Mouse (Mus musculus) left cerebral cortex, adult 2 months (tissue): ENCODE measurements around the gene S100a6. TPM values are rescaled to one million over a fixed set of nuclear protein-coding genes. Genes with fewer than 3 reads are reported as not detected.

Experiments used
- DNase-seq, 2 experiments: peaks; one replicate each; pipeline ENCODE4 v3.0.0; 2021 to 2022; ENCODE audit warnings: low spot score in 2 of 2, mixed read lengths in 1 of 2; ENCODE audit errors: extremely low spot score in 1 of 2
- H3K27ac ChIP-seq: fragments of 200-600 bp; 2 replicates; pipeline ENCODE4 v1.8.1; 2022
- H3K4me3 ChIP-seq: fragments of 200-600 bp; 2 replicates; pipeline ENCODE4 v1.8.1; 2022
- CTCF ChIP-seq: fragments of 200-600 bp; IDR thresholded peaks from 2 replicates; pipeline ENCODE4 v1.8.1; 2022; ENCODE audit warnings: antibody characterized with exemption, mild to moderate bottlenecking, moderate library complexity
- intact Hi-C: fragments of 180-260 bp; cut with DNase I; formaldehyde crosslinking; loops from one replicate; pipeline ENCODE4 v1.15.1; 2025
- total RNA-seq, 2 experiments: library from RNA; stranded (reverse); gene quantifications; 2 replicates each; pipeline ENCODE4 v1.2.3; 2021

Gene S100a6
- total RNA-seq, 2 experiments from 2014 or later, result 28.8 to 31.0 TPM

GRCm38 (mm10) chr3:90614148-90614530 is 1.5 kb downstream of the S100a6 start:
- DNase-seq, result no peak
- intact Hi-C loops, result loop anchor here (2.0 kb wide), 2 partner anchors 89 to 123 kb away; partner anchors contain the start of gene Snapin

GRCm38 (mm10) chr3:90614611-90615251 is 2.0 kb downstream of the S100a6 start:
- intact Hi-C loops, result loop anchor here (1.0 to 5.0 kb wide), 5 partner anchors 28 to 124 kb away; partner anchors contain the start of genes Chtop, S100a7a and Snapin
- no peak overlapping the region for H3K4me3 ChIP-seq
- H3K27ac ChIP-seq, result no peak overlapping the region
- TF ChIP-seq CTCF, result no peak
- DNase-seq, result no peak

More at GRCm38 (mm10) chr3:90614148-90614530, 1.5 kb downstream of the S100a6 start:
- Histone ChIP-seq H3K4me3 (no peak overlapping the region), H3K27ac (no peak overlapping the region)
- no peak for TF ChIP-seq CTCF

DNA sequence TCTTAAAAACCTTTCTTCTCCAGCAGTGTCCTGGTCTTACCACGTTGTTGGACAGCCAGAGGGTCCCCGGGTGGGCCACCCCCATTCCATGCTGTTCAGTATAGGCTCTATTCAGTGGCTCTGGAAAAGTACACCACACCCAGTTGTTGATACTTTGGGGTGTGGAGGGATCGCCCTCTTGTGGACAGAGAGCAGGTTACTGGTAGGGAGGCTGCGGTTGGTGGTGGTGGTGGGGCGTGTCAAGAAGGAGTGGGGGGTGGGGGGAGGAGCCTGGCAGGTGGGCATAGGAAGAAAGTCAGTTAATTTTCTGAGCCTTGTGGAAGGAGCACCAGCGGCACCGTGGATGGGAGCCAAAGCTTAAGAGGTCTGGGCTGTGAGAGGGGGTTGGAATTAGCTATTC is 2.7 kb downstream of the S100a6 start:
- TF ChIP-seq CTCF, result peak; percentile 69
- intact Hi-C loops, result loop anchor here (1.0 to 5.0 kb wide), 5 partner anchors 29 to 125 kb away; partner anchors contain the start of genes Chtop, S100a7a and Snapin
- Histone ChIP-seq H3K4me3 (0 out of 2 replicates have a peak overlapping the region, but pooled peaks have one; percentile 7), H3K27ac (no peak overlapping the region)
- peak; percentile 73 to 76 for DNase-seq

DNA sequence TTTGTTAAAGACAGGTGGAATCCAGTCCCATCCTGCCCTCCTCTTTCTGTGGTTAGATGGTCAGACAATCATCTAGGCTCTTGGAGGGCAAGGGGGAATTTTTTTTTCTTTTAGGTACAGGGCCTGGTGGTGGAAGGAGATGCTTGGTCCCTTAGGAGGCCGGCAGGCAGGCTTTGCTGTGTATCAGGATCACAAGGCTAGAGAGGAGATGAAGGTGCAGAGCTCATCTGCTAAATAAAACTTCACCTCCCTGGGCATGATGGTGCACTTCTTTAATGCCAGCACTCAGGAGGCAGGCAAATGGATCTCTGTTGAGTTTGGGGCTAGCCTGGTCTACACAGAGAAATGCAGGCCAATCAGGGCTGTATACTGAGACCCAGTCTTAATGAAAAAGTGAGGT is 3.2 kb downstream of the S100a6 start:
- intact Hi-C loops, result loop anchor here (1.0 to 5.0 kb wide), 5 partner anchors 30 to 125 kb away; partner anchors contain the start of genes Chtop, S100a7a and Snapin
- no peak for TF ChIP-seq CTCF
- H3K4me3 ChIP-seq, result no peak overlapping the region
- no peak for DNase-seq
- no peak overlapping the region for H3K27ac ChIP-seq

GRCm38 (mm10) chr3:90617586-90617985 is 4.9 kb downstream of the S100a6 start:
- Histone ChIP-seq H3K27ac (no peak overlapping the region), H3K4me3 (no peak overlapping the region)
- no peak for DNase-seq
- peak; percentile 33 for TF ChIP-seq CTCF
- intact Hi-C loops, result loop anchor here (5.0 kb wide), 2 partner anchors 35 to 110 kb away; partner anchors contain the start of genes Chtop and S100a7a

- TF ChIP-seq CTCF, result no peak
- intact Hi-C loops, result no loop called here
- DNase-seq, result no peak
Observed at GRCm38 (mm10) chr3:90621552-90621951, 8.9 kb downstream of the S100a6 start.

DNA sequence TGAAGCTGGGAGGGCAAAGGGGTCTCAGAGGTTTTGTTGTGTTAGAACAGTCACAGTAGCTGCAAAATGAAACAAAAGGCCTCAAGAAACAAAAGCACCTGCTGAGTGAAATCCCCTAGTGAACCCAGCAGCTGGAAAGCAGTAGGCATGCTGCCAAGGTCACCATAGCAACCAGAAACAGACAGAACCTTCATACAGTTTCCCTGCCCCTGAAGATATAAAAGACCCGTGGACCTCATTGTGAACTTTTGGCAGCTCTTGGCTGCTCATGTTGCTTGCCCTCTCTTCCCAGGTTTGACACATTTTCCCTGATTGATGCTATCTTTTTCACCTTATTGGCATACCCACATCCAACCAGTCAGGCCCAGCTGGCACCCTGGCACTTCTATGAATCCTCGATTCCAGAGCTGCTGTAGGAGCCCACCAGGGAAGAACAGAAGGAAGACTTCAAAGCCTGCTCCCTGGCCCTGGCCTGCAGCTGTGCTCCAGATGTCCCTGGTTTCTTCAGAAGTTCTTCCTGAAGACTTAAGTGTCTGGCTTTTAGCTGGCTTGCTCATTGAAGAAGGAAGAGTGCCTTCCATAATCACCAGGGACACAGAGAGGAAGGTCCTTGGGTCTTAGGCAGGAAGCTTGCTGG is 10.9 kb downstream of the S100a6 start:
- no peak overlapping the region for H3K4me3 ChIP-seq
- TF ChIP-seq CTCF, result no peak
- H3K27ac ChIP-seq, result no peak overlapping the region
- intact Hi-C loops, result no loop called here
- peak in 1 of 2 experiments; percentile 44 for DNase-seq

More at GRCm38 (mm10) chr3:90621552-90621951, 8.9 kb downstream of the S100a6 start:
- H3K27ac ChIP-seq, result no peak overlapping the region
- no peak overlapping the region for H3K4me3 ChIP-seq

DNA sequence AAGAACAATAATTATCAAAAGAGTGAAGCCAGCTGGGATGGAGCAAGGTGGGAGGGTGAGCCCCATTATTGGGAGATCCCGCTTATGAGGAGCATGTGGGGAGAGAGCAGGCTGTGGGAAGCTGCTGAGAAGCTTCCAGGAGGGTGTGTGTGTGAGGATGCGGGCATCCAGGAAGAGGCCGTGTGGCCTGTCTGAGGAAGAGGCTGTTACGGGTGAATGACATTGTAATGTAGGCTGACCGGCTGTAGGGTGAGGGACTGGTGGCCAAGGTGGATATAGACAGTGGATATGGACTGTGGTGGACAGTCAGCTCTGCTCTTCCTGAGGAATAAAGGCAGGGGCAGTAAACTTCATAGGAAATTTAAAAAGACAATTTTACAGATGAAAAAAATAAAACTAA is 12.8 kb downstream of the S100a6 start:
- intact Hi-C loops, result no loop called here
- H3K4me3 ChIP-seq, result no peak overlapping the region

GRCm38 (mm10) chr3:90626266-90627021 is 13.8 kb downstream of the S100a6 start:
- no peak for DNase-seq
- Histone ChIP-seq H3K4me3 (no peak overlapping the region), H3K27ac (no peak overlapping the region)
- intact Hi-C loops, result no loop called here
- TF ChIP-seq CTCF, result no peak

More for the DNA sequence above, 12.8 kb downstream of the S100a6 start:
- DNase-seq, result no peak
- H3K27ac ChIP-seq, result no peak overlapping the region
- TF ChIP-seq CTCF, result no peak

DNA sequence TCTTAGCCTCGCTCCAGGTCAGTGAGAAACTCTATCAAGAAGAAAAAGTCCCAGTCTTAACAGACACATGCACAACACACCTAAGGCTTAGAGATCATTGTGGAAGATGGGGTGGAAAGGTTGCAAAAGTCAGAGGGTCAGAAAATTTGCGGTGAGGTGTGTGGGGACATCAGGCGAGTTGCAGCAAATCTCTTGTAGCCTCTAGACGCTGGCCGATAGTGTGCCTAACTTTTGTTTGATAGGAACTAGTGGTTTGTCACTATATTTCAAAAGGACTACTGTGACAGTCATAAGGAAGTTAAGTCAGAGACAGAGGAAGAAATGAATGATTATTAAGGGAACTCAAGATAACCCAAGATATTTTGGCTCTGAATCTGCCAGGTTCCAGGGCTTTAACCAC is 14.7 kb downstream of the S100a6 start:
- intact Hi-C loops, result no loop called here
- DNase-seq, result no peak
- H3K27ac ChIP-seq, result no peak overlapping the region
- H3K4me3 ChIP-seq, result no peak overlapping the region
- no peak for TF ChIP-seq CTCF

GRCm38 (mm10) chr3:90627807-90628206 is 15.1 kb downstream of the S100a6 start:
- DNase-seq, result no peak
- H3K27ac ChIP-seq, result no peak overlapping the region
- peak; percentile 56 for TF ChIP-seq CTCF
- intact Hi-C loops, result no loop called here
- no peak overlapping the region for H3K4me3 ChIP-seq

GRCm38 (mm10) chr3:90629298-90629697 is 16.6 kb downstream of the S100a6 start:
- TF ChIP-seq CTCF, result no peak
- H3K4me3 ChIP-seq, result no peak overlapping the region
- no peak for DNase-seq
- intact Hi-C loops, result no loop called here
- no peak overlapping the region for H3K27ac ChIP-seq
